Mouse (Mus musculus) gastrocnemius, adult 18-20 months (tissue): ENCODE data around the gene 1700028J19Rik. TPM values are rescaled to one million over a fixed set of nuclear protein-coding genes. Genes with fewer than 3 reads are reported as not detected.

ENCODE experiments used
- total RNA-seq, 2 experiments: library from RNA; stranded (reverse); gene quantifications; 2 replicates each; pipeline ENCODE4 v1.2.3; 2021

The 1700028J19Rik gene
- total RNA-seq, 2 experiments from 2014 or later, result not detected

Other genes starting within 250 kb of the 1700028J19Rik start
- gene Klk1b26, start 234.5 kb downstream of the 1700028J19Rik start, total RNA-seq, result 1 to 10 TPM in 1 of 2 experiments, under 1 TPM in 1; 0.21 to 1.1 TPM
- gene Klk1b27, start 194.4 kb downstream of the 1700028J19Rik start, total RNA-seq, result not detected
- gene Klk1b21, start 144.4 kb downstream of the 1700028J19Rik start, total RNA-seq, result not detected
- not detected for gene Klk1b22, start 134.0 kb downstream of the 1700028J19Rik start, total RNA-seq
- not detected for gene Klk1b16, start 109.9 kb downstream of the 1700028J19Rik start, total RNA-seq
- not detected for gene Klk1b24, start 58.5 kb downstream of the 1700028J19Rik start, total RNA-seq
- gene Klk1b3, start 48.5 kb downstream of the 1700028J19Rik start, total RNA-seq, result not detected
- gene Klk1b4, start 39.3 kb downstream of the 1700028J19Rik start, total RNA-seq, result not detected
- not detected for gene Klk1b5, start 30.8 kb downstream of the 1700028J19Rik start, total RNA-seq
- gene Klk1, start 21.3 kb downstream of the 1700028J19Rik start, total RNA-seq, result under 1 TPM in 1 of 2 experiments, not detected in 1; 0.71 TPM
- not detected for gene Gm36864, start 10.5 kb downstream of the 1700028J19Rik start, total RNA-seq
- gene 2410002F23Rik, start within 50 bp of the 1700028J19Rik start, total RNA-seq, result 1 to 10 TPM; 4.9 to 5.9 TPM
- gene Acp4, start 10.7 kb upstream of the 1700028J19Rik start, total RNA-seq, result not detected
- gene Gm15517, start 14.8 kb upstream of the 1700028J19Rik start, total RNA-seq, result not detected
- 1 to 10 TPM in 1 of 2 experiments, under 1 TPM in 1; 0.84 to 1.3 TPM for gene Clec11a, start 60.2 kb upstream of the 1700028J19Rik start, total RNA-seq
- under 1 TPM; 0.25 to 0.36 TPM for gene Shank1, start 63.6 kb upstream of the 1700028J19Rik start, total RNA-seq
- gene Syt3, start 137.4 kb upstream of the 1700028J19Rik start, total RNA-seq, result 1 to 10 TPM; 3.4 to 4.8 TPM
- gene 1700008O03Rik, start 139.1 kb upstream of the 1700028J19Rik start, total RNA-seq, result under 1 TPM in 1 of 2 experiments, not detected in 1; 0.25 TPM
- gene Lrrc4b, start 182.3 kb upstream of the 1700028J19Rik start, total RNA-seq, result under 1 TPM in 1 of 2 experiments, not detected in 1; 0.12 TPM
- not detected for gene Aspdh, start 218.7 kb upstream of the 1700028J19Rik start, total RNA-seq
- gene Josd2, start 221.3 kb upstream of the 1700028J19Rik start, total RNA-seq, result 10 to 100 TPM; 49.8 to 49.9 TPM
- 10 to 100 TPM; 48.2 to 49.0 TPM for gene Emc10, start 249.8 kb upstream of the 1700028J19Rik start, total RNA-seq
- 1 to 10 TPM; 3.5 to 5.0 TPM for gene Fam71e1, start 249.9 kb upstream of the 1700028J19Rik start, total RNA-seq